Mouse (Mus musculus) layer of hippocampus, adult 18-20 months (tissue): ENCODE measurements around the gene Shmt2. TPM values are rescaled to one million over a fixed set of nuclear protein-coding genes. Genes with fewer than 3 reads are reported as not detected.

ENCODE experiments used
- DNase-seq, 2 experiments: peaks; one replicate each; pipeline ENCODE4 v3.0.0; 2022; ENCODE audit warnings: low spot score in 2 of 2
- total RNA-seq, 2 experiments: library from RNA; stranded (reverse); gene quantifications; 2 replicates each; pipeline ENCODE4 v1.2.3; 2021

Gene Shmt2
- total RNA-seq, 2 experiments from 2014 or later = 24.2 to 25.3 TPM

GRCm38 (mm10) chr10:127512813-127513212, 9.4 kb downstream of the Shmt2 start:
- peak; percentile 91 to 98 for DNase-seq

GRCm38 (mm10) chr10:127512307-127512666, 10.0 kb downstream of the Shmt2 start:
- no peak for DNase-seq

- DNase-seq = peak; percentile 80 to 93
Measured at GRCm38 (mm10) chr10:127511634-127512306, 10.5 kb downstream of the Shmt2 start.

GRCm38 (mm10) chr10:127510895-127511617, 11.2 kb downstream of the Shmt2 start:
- no peak for DNase-seq

GRCm38 (mm10) chr10:127509837-127510701, 12.2 kb downstream of the Shmt2 start:
- DNase-seq = peak in 1 of 2 experiments; percentile 25

GRCm38 (mm10) chr10:127509051-127509836, 13.0 kb downstream of the Shmt2 start:
- peak; percentile 73 to 87 for DNase-seq

- DNase-seq = peak; percentile 46 to 74
Measured at GRCm38 (mm10) chr10:127508239-127508638, 14.0 kb downstream of the Shmt2 start.

GRCm38 (mm10) chr10:127500894-127501893, 21.1 kb downstream of the Shmt2 start, which contains the start of gene Stac3:
Gene Stac3 (plus strand): TSS chr10:127501686.
- DNase-seq = no peak

- no peak for DNase-seq
Measured at GRCm38 (mm10) chr10:127500042-127500441, 22.2 kb downstream of the Shmt2 start.

GRCm38 (mm10) chr10:127499516-127499915, 22.7 kb downstream of the Shmt2 start:
- no peak for DNase-seq

GRCm38 (mm10) chr10:127496156-127496555, 26.1 kb downstream of the Shmt2 start:
- DNase-seq = no peak

GRCm38 (mm10) chr10:127492118-127492517, 30.1 kb downstream of the Shmt2 start:
- DNase-seq = no peak

- DNase-seq = no peak
Measured at GRCm38 (mm10) chr10:127491128-127491512, 31.1 kb downstream of the Shmt2 start.

GRCm38 (mm10) chr10:127490160-127491127, 31.8 kb downstream of the Shmt2 start:
- DNase-seq = no peak

- no peak for DNase-seq
Measured at GRCm38 (mm10) chr10:127488856-127489255, 33.4 kb downstream of the Shmt2 start.

- DNase-seq = no peak
Measured at GRCm38 (mm10) chr10:127485235-127485634, 37.0 kb downstream of the Shmt2 start.

- DNase-seq = peak; percentile 60 to 83
Measured at GRCm38 (mm10) chr10:127480833-127481813, 41.1 kb downstream of the Shmt2 start.
